Mouse (Mus musculus): Measurements from ENCODE around the gene Catsper3. TPM values are rescaled to one million over a fixed set of nuclear protein-coding genes. Genes with fewer than 3 reads are reported as not detected.

Catsper3 gene
- polyA plus RNA-seq, 1 experiment, result not detected

DNA sequence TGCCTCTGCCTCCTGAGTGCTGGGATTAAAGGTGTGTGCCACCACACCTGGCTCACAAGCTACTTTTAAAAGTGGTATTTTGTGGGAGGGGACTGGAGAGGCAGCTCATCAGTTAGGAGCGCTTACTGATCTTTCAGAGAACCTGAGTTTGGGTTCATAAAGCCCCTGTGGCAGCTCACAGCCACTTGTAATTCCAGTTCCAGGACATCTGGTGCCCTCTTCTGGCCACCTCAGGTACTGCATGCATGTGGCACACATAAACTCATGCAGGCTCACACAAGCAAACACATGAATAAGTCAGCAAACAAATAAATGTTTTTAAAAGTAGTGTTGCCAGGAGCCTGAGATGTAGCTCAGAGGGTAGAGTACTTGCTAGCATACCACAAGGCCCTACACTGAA lies 59.3 kb downstream of the Catsper3 start:
- H3K27me3 ChIP-seq (replicated peaks), result peaks cover 87% of the 10 kb centered on the region
- TF ChIP-seq GATA1 (IDR thresholded peaks at IDR 0.05; ENCODE audit: borderline replicate concordance, low read length) (no peak), FLI1 (IDR thresholded peaks at IDR 0.05; ENCODE audit: low read length) (no peak)

GRCm38 (mm10) chr13:55847805-55848204 lies 63.4 kb downstream of the Catsper3 start:
- TF ChIP-seq GATA1 (IDR thresholded peaks at IDR 0.05; ENCODE audit: borderline replicate concordance, low read length) (no peak), FLI1 (IDR thresholded peaks at IDR 0.05; ENCODE audit: low read length) (no peak)
- no peaks in the 10 kb centered on the region for H3K36me3 ChIP-seq (replicated peaks; ENCODE audit: low read length)
- peaks cover 10% of the 10 kb centered on the region for H3K4me1 ChIP-seq
- peak overlapping the region; percentile 78 for H3K4me3 ChIP-seq (replicated peaks)
- H3K27me3 ChIP-seq (replicated peaks), result peaks cover 70% of the 10 kb centered on the region
- peaks cover 26% of the 10 kb centered on the region for H3K9me3 ChIP-seq

More for the DNA sequence above, 59.3 kb downstream of the Catsper3 start:
- Histone ChIP-seq H3K36me3 (replicated peaks; ENCODE audit: low read length) (no peaks in the 10 kb centered on the region), H3K4me3 (replicated peaks) (no peak overlapping the region), H3K9me3 (peaks cover 34% of the 10 kb centered on the region), H3K4me1 (peaks cover 10% of the 10 kb centered on the region)

DNA sequence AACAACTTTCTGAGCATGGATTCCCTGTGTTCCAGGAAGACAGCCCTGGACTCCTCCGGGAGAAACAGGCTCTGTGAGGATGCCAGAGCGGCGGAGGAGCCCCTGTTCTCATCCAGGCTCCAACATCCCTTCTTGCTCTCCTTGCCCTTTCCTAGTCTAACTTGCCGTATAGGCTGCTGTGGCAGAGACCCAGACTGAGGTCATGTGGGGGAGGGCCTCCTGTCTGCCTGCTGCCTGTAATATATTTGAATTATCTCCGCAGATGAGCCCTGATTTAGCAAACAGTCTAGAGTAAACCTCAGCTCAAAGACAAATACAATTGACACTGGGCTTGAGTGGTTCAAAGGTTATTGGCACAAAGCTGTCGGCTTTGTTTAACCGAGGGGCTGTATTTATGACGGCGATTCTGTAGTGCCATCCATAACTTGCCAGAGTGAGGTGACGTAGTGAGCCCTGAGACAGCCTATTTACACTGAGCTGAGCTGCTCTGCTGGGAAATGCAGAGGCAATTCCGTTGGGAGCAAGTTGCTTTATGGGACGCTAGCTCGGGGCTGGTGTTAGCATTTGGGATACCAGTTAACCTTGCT lies 64.3 kb downstream of the Catsper3 start:
- peaks cover 17% of the 10 kb centered on the region for H3K9me3 ChIP-seq
- H3K4me1 ChIP-seq, result peaks cover 10% of the 10 kb centered on the region
- H3K27me3 ChIP-seq (replicated peaks), result peaks cover 70% of the 10 kb centered on the region
- TF ChIP-seq FLI1 (IDR thresholded peaks at IDR 0.05; ENCODE audit: low read length) (no peak), GATA1 (IDR thresholded peaks at IDR 0.05; ENCODE audit: borderline replicate concordance, low read length) (no peak)
- no peaks in the 10 kb centered on the region for H3K36me3 ChIP-seq (replicated peaks; ENCODE audit: low read length)
- no peak overlapping the region for H3K4me3 ChIP-seq (replicated peaks)

DNA sequence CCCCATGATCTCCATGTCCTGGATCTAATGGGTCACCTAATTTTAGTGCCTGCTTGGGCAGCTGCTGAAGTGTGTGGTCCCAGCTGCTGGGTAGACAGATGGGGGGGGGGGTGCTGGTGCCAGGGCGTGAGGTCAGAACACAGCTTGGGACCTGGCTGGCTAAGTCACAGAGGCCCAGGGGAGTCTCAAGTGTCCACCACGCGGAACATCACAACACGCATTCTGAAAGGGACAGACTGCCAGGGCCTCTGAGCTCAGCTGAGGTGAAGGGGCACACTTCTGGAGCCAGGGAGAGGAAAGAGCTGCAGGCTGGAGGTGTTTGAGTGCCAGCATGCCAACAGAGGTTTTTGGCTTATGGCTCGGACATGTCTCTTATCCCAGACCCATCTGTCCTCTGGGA lies 66.4 kb downstream of the Catsper3 start:
- Histone ChIP-seq H3K4me3 (replicated peaks) (no peak overlapping the region), H3K9me3 (no peaks in the 10 kb centered on the region), H3K27me3 (replicated peaks) (peaks cover 63% of the 10 kb centered on the region), H3K4me1 (peaks cover 10% of the 10 kb centered on the region), H3K36me3 (replicated peaks; ENCODE audit: low read length) (no peaks in the 10 kb centered on the region)
- TF ChIP-seq GATA1 (IDR thresholded peaks at IDR 0.05; ENCODE audit: borderline replicate concordance, low read length) (no peak), FLI1 (IDR thresholded peaks at IDR 0.05; ENCODE audit: low read length) (no peak)

DNA sequence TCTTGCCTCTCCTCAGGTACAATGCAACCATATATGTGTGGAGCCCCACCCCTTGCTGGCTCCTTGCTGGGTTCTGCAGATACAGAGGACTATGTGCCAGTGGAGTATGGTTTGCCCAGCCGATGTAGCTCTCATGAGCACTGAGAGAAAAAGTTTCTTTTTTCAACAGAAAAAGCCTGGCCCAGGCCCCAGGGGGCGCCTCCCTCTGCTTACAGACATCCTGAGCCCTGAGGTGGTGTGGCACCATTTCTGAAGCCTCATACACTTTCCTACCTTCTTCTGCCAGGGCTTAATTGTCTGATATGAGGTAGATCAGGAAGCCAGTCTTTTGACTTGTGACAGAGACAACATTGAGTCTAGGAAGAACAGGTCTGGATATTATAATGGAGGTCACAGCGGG lies 67.8 kb downstream of the Catsper3 start:
- H3K27me3 ChIP-seq (replicated peaks), result peaks cover 58% of the 10 kb centered on the region
- no peak for TF ChIP-seq GATA1 (IDR thresholded peaks at IDR 0.05; ENCODE audit: borderline replicate concordance, low read length)
- TF ChIP-seq FLI1 (IDR thresholded peaks at IDR 0.05; ENCODE audit: low read length), result no peak

DNA sequence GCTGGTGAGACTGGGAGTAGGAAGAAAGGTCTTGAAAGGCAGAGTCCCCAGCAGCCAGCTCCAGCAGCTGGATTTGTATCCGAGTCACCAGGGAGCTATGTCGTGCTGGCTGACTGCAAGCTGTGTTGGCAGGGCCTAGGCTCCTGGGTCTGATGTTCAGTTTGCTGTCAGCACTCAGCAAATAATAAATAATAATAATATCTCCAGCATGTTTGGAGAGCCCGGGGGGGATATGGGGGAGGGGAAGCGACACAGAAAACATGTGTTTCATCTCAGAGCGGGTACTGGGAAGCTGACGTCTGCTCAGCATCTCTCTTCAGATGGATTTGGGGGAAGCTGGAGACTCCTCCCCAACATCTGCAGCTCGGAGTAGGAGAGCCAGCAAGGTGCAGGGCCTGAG lies 71.4 kb downstream of the Catsper3 start:
- no peaks in the 10 kb centered on the region for H3K9me3 ChIP-seq
- peaks cover 52% of the 10 kb centered on the region for H3K27me3 ChIP-seq (replicated peaks)
- H3K36me3 ChIP-seq (replicated peaks; ENCODE audit: low read length), result no peaks in the 10 kb centered on the region
- TF ChIP-seq FLI1 (IDR thresholded peaks at IDR 0.05; ENCODE audit: low read length) (no peak), GATA1 (IDR thresholded peaks at IDR 0.05; ENCODE audit: borderline replicate concordance, low read length) (no peak)
- H3K4me3 ChIP-seq (replicated peaks), result no peak overlapping the region
- no peaks in the 10 kb centered on the region for H3K4me1 ChIP-seq

More for the DNA sequence above, 67.8 kb downstream of the Catsper3 start:
- no peaks in the 10 kb centered on the region for H3K9me3 ChIP-seq
- peaks cover 10% of the 10 kb centered on the region for H3K4me1 ChIP-seq
- H3K4me3 ChIP-seq (replicated peaks), result no peak overlapping the region
- no peaks in the 10 kb centered on the region for H3K36me3 ChIP-seq (replicated peaks; ENCODE audit: low read length)

GRCm38 (mm10) chr13:55858463-55858862 lies 74.1 kb downstream of the Catsper3 start:
- Histone ChIP-seq H3K36me3 (replicated peaks; ENCODE audit: low read length) (no peaks in the 10 kb centered on the region), H3K27me3 (replicated peaks) (peaks cover 50% of the 10 kb centered on the region), H3K9me3 (no peaks in the 10 kb centered on the region), H3K4me1 (no peaks in the 10 kb centered on the region), H3K4me3 (replicated peaks) (no peak overlapping the region)
- TF ChIP-seq GATA1 (IDR thresholded peaks at IDR 0.05; ENCODE audit: borderline replicate concordance, low read length) (no peak), FLI1 (IDR thresholded peaks at IDR 0.05; ENCODE audit: low read length) (no peak)

Other genes with a start within 250 kb of the Catsper3 start
- gene Ddx41, start 247.9 kb upstream of the Catsper3 start, polyA plus RNA-seq (2012; ENCODE audit: insufficient read depth, low replicate concordance), result 49.7 and 52.6 TPM in 2 replicates
- gene Fam193b, start 213.4 kb upstream of the Catsper3 start, polyA plus RNA-seq (2012; ENCODE audit: insufficient read depth, low replicate concordance), result 64.4 and 77.7 TPM in 2 replicates
- 209 and 240 TPM in 2 replicates for gene Tmed9, start 210.8 kb upstream of the Catsper3 start, polyA plus RNA-seq (2012; ENCODE audit: insufficient read depth, low replicate concordance)
- 11.6 and 13.8 TPM in 2 replicates for gene B4galt7, start 184.7 kb upstream of the Catsper3 start, polyA plus RNA-seq (2012; ENCODE audit: insufficient read depth, low replicate concordance)
- gene Caml, start 161.6 kb upstream of the Catsper3 start, polyA plus RNA-seq (2012; ENCODE audit: insufficient read depth, low replicate concordance), result 12.6 and 59.7 TPM in 2 replicates
- 5.4 and 12.8 TPM in 2 replicates for gene Ddx46, start 149.5 kb upstream of the Catsper3 start, polyA plus RNA-seq (2012; ENCODE audit: insufficient read depth, low replicate concordance)
- 1.5 and 4.6 TPM in 2 replicates for gene B230219D22Rik, start 91.4 kb upstream of the Catsper3 start, polyA plus RNA-seq (2012; ENCODE audit: insufficient read depth, low replicate concordance)
- gene Txndc15, start 69.9 kb upstream of the Catsper3 start, polyA plus RNA-seq (2012; ENCODE audit: insufficient read depth, low replicate concordance), result 7.6 and 23.2 TPM in 2 replicates
- 22.4 and 78.2 TPM in 2 replicates for gene Pcbd2, start 57.2 kb upstream of the Catsper3 start, polyA plus RNA-seq (2012; ENCODE audit: insufficient read depth, low replicate concordance)
- gene Pitx1, start 51.6 kb downstream of the Catsper3 start, polyA plus RNA-seq (2012; ENCODE audit: insufficient read depth, low replicate concordance), result 0.68 TPM in 1 of 2 replicates, not detected in the other